ENCODE assay signal across 10 mouse cellular contexts in the genomic region with DNA sequence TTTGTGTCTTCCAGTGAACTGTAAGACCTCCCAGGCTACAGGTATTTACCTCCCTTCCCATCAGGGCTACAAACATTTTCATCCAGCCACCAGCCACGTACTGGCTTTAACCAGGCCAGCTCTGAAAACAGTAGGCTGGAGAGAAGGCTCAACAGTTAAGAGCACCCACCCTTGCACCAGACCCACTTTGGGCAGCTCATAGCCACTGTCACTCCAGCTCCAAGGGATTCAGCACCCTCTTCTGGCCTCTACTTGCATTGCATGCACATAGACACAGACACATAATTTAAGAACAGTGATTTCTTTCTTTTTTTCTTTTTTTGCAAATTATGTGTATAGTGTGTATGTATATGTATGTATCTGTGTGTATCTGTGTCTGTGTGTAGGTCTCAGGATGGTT. TPM values are rescaled to one million over a fixed set of nuclear protein-coding genes. Genes with fewer than 3 reads are reported as not detected.
DNase-seq lines count a peak whose midpoint lies in the region; TF ChIP-seq lines count a peak whose summit lies in the region.
"Had no signal": no experiment of that assay in that cellular context is flagged by ENCODE, and none has a peak within 500 bp of the region (broad histone marks: within the 10 kb centered on the region; RNA-seq: fewer than 3 reads in every experiment).

No protein-coding gene starts in this region.

- H3K27ac ChIP-seq in bone marrow macrophage, adult 2 months (ENCODE audit: insufficient read depth, low read depth, low read length), result no peak overlapping the region
- no peak overlapping the region for H3K27ac ChIP-seq in limb, embryonic 10.5 days
- H3K27ac ChIP-seq: embryonic facial prominence, embryonic 12.5 days; limb, embryonic 12.5 days had no signal

- H3K4me3 ChIP-seq in bone marrow macrophage, adult 2 months (ENCODE audit: insufficient read depth, low read length), result no peak overlapping the region
- H3K4me3 ChIP-seq in limb, embryonic 10.5 days, result no peak overlapping the region
- H3K4me3 ChIP-seq: embryonic facial prominence, embryonic 12.5 days; limb, embryonic 12.5 days had no signal

- DNase-seq in heart, adult 18-20 months, result peak; percentile 31 to 65
- DNase-seq in heart, adult 8-10 months (ENCODE audit: low spot score), result no peak
- peak; percentile 54 for DNase-seq in right cerebral cortex, postnatal 4 days
- no peak for DNase-seq in right cerebral cortex, adult 2 months (ENCODE audit: low spot score in 2 of 2)
- DNase-seq in limb, embryonic 10.5 days (ENCODE audit: low spot score), result peak; percentile 57
- DNase-seq in spleen, postnatal 36 days (ENCODE audit: low spot score in 2 of 2), result peak; percentile 36
- DNase-seq in ovary, postnatal 36 days (ENCODE audit: low spot score), result no peak

- TF ChIP-seq CTCF in bone marrow macrophage, adult 2 months (IDR thresholded peaks at IDR 0.05; ENCODE audit: low read depth, low read length), result peak; percentile 60

- no peaks in the 10 kb centered on the region for H3K4me1 ChIP-seq in bone marrow macrophage, adult 2 months (ENCODE audit: control insufficient read depth, insufficient read depth, low read length)
- H3K4me1 ChIP-seq in limb, embryonic 10.5 days, result peaks cover 15% of the 10 kb centered on the region

- no peaks in the 10 kb centered on the region for H3K36me3 ChIP-seq in limb, embryonic 10.5 days
- H3K36me3 ChIP-seq: embryonic facial prominence, embryonic 12.5 days; limb, embryonic 12.5 days had no signal

- H3K9me3 ChIP-seq in limb, embryonic 10.5 days (replicated peaks), result no peaks in the 10 kb centered on the region
- H3K9me3 ChIP-seq: embryonic facial prominence, embryonic 12.5 days had no signal

- H3K27me3 ChIP-seq in limb, embryonic 10.5 days (ENCODE audit: low read depth, poor library complexity, severe bottlenecking), result no peaks in the 10 kb centered on the region
- H3K27me3 ChIP-seq: embryonic facial prominence, embryonic 12.5 days; limb, embryonic 12.5 days had no signal

- WGBS in limb, embryonic 10.5 days, result 33% methylated on average over 1 of the region's 1 CpGs

- TF ChIP-seq POLR2A in bone marrow macrophage, adult 2 months (IDR thresholded peaks at IDR 0.05; ENCODE audit: borderline replicate concordance, low read depth, low read length), result no peak

RNA-seq across cellular contexts. Expression of a gene that starts 5.7 kb away (rescaled TPM):
- total RNA-seq in heart, adult 18-20 months (2021), result 1 to 10 TPM; 5.0 TPM
- 1 to 10 TPM; 3.5 to 4.6 (median 4.3) TPM for total RNA-seq in heart, adult 8-10 months (2022)
- polyA plus RNA-seq in bone marrow macrophage, adult 2 months (2012; ENCODE audit: insufficient read depth, insufficient read length, missing spikeins), result 359 and 380 TPM in 2 replicates
- 1.5 and 2.0 TPM in 2 replicates for polyA plus RNA-seq in limb, embryonic 10.5 days (2016; fragmentation: Nextera tagmentation; extraction: Ambion mirVana)

RNA-seq across cellular contexts. Expression of a gene that starts 20.6 kb away (rescaled TPM):
- under 1 TPM; 0.39 to 0.82 TPM for total RNA-seq in heart, adult 18-20 months (2021)
- under 1 TPM; 0.44 to 0.72 (median 0.59) TPM for total RNA-seq in heart, adult 8-10 months (2022)
- polyA plus RNA-seq in bone marrow macrophage, adult 2 months (2012; ENCODE audit: insufficient read depth, insufficient read length, missing spikeins), result 13.1 and 14.6 TPM in 2 replicates
- 0.09 and 0.24 TPM in 2 replicates for polyA plus RNA-seq in limb, embryonic 10.5 days (2016; fragmentation: Nextera tagmentation; extraction: Ambion mirVana)

RNA-seq across cellular contexts. Expression of a gene that starts 39.5 kb away (rescaled TPM):
- total RNA-seq in heart, adult 18-20 months (2021), result 10 to 100 TPM; 25.3 to 28.0 TPM
- 10 to 100 TPM; 20.5 to 31.0 (median 28.6) TPM for total RNA-seq in heart, adult 8-10 months (2022)
- polyA plus RNA-seq in bone marrow macrophage, adult 2 months (2012; ENCODE audit: insufficient read depth, insufficient read length, missing spikeins), result 24.1 and 30.3 TPM in 2 replicates
- 42.3 and 48.6 TPM in 2 replicates for polyA plus RNA-seq in limb, embryonic 10.5 days (2016; fragmentation: Nextera tagmentation; extraction: Ambion mirVana)

RNA-seq across cellular contexts. Expression of a gene that starts 43.9 kb away (rescaled TPM):
- not detected for total RNA-seq in heart, adult 18-20 months (2021)
- not detected for total RNA-seq in heart, adult 8-10 months (2022)
- not detected in 2 replicates for polyA plus RNA-seq in bone marrow macrophage, adult 2 months (2012; ENCODE audit: insufficient read depth, insufficient read length, missing spikeins)
- not detected in 2 replicates for polyA plus RNA-seq in limb, embryonic 10.5 days (2016; fragmentation: Nextera tagmentation; extraction: Ambion mirVana)

RNA-seq across cellular contexts. Expression of a gene that starts 48.9 kb away (rescaled TPM):
- total RNA-seq in heart, adult 18-20 months (2021), result not detected
- not detected for total RNA-seq in heart, adult 8-10 months (2022)
- not detected in 2 replicates for polyA plus RNA-seq in bone marrow macrophage, adult 2 months (2012; ENCODE audit: insufficient read depth, insufficient read length, missing spikeins)
- not detected in 2 replicates for polyA plus RNA-seq in limb, embryonic 10.5 days (2016; fragmentation: Nextera tagmentation; extraction: Ambion mirVana)
- polyA plus RNA-seq: embryonic facial prominence, embryonic 12.5 days; limb, embryonic 12.5 days had no signal

Comparison
In these comparisons a context has a peak if more than half of its experiments do, and no peak if none do; other contexts are left out.
1. DNase-seq: peak in heart, adult 18-20 months (2 of 2), right cerebral cortex, postnatal 4 days (single experiment), limb, embryonic 10.5 days (single experiment) and spleen, postnatal 36 days (2 of 2); none in heart, adult 8-10 months (single experiment), right cerebral cortex, adult 2 months (0 of 2) and ovary, postnatal 36 days (single experiment).